Mouse (Mus musculus): ENCODE results near the gene Gtpbp3. TPM values are rescaled to one million over a fixed set of nuclear protein-coding genes. Genes with fewer than 3 reads are reported as not detected.

Gtpbp3 gene
- polyA plus RNA-seq, 1 experiment from 2014 or later = 12.5 TPM

GRCm38 (mm10) chr8:71534263-71534810, 46.4 kb downstream of the Gtpbp3 start:
- H3K9me3 ChIP-seq (replicated peaks; ENCODE audit: control insufficient read depth, low read length, poor library complexity, severe bottlenecking) = no peaks in the 10 kb centered on the region
- H3K4me1 ChIP-seq (ENCODE audit: control insufficient read depth, insufficient read depth, low read length) = peaks cover 7% of the 10 kb centered on the region; the same call in 1 of the 2 replicates
- WGBS = 40% methylated on average over 3 of the region's 3 CpGs
- H3K4me3 ChIP-seq (ENCODE audit: low read depth, low read length) = no peak overlapping the region
- H3K9ac ChIP-seq (ENCODE audit: low read depth, low read length) = no peak overlapping the region
- no peak overlapping the region for H3K4me2 ChIP-seq (ENCODE audit: low read length)
- H3K27me3 ChIP-seq (ENCODE audit: control insufficient read depth, insufficient read depth, low read depth, low read length) = peaks cover 20% of the 10 kb centered on the region
- no peak for ATAC-seq
- no peak overlapping the region for H3K27ac ChIP-seq (ENCODE audit: low read length)
- H3K36me3 ChIP-seq (ENCODE audit: control insufficient read depth, insufficient read depth, low read length) = no peaks in the 10 kb centered on the region

DNA sequence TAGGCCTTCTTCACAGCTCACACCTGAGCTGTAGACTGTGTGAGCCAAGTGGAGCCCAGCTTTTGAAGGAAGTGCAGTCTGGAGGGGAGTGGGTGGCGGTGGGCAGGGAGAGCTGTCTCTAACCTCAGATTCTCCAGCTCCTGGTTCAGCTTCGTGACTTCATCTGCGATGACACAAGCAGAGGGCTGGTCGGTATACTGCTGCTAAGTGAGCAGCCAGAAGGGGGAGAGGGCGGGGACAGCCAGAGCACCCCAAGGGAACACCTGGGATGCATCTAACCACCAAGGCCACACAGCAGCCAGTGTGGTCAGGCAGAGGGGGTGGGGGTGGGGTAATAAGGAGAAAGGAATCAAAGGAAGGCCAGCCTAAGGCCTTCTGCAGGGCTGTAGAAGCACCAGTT, 47.8 kb downstream of the Gtpbp3 start:
- Histone ChIP-seq H3K9me3 (replicated peaks; ENCODE audit: control insufficient read depth, low read length, poor library complexity, severe bottlenecking) (no peaks in the 10 kb centered on the region), H3K36me3 (ENCODE audit: control insufficient read depth, insufficient read depth, low read length) (no peaks in the 10 kb centered on the region), H3K27ac (ENCODE audit: low read length) (no peak overlapping the region), H3K9ac (ENCODE audit: low read depth, low read length) (no peak overlapping the region), H3K4me2 (ENCODE audit: low read length) (no peak overlapping the region), H3K4me1 (ENCODE audit: control insufficient read depth, insufficient read depth, low read length) (peaks cover 7% of the 10 kb centered on the region; the same call in 1 of the 2 replicates), H3K4me3 (ENCODE audit: low read depth, low read length) (no peak overlapping the region), H3K27me3 (ENCODE audit: control insufficient read depth, insufficient read depth, low read depth, low read length) (peaks cover 23% of the 10 kb centered on the region)
- no peak for ATAC-seq
- 71% methylated on average over 5 of the region's 5 CpGs for WGBS

DNA sequence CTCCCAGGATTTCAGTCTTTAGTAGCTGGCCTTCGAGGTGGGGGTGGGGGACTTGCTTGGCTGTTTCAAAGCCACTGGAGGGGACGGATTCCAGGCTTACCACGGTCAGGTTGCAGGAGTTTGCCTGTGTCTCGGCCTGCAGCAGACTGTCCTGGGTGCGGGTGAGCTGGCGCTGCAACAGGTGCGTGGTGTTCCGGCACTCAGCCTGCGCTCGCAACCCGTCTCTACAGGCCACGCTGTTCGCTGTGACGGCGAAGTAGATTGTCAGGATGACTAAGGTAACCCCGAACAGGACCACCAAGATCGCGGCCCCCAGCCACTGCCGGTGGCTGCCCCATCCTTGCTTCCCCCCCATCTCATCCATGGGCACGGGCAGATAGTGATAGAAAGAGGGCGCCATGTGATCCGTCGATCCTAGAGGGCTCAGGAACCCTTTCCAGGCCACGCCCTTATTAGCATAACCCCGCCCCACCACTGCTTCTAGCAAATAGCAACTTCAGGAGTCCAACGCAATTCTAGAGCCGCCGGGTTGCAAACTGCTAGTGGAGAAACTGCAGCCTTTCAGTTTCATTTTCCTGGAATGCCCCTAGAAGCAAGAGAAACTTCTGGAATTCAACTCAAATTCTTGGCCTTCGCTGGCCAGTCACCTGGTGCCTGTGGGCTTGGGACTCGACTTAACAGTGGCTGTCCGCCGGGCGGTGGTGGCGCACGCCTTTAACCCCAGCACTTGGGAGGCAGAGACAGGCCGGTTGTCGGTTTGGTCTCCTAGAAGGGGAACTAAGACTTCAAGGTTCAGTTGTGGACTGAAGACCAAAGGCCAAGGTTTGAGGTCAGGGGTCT, 49.3 kb downstream of the Gtpbp3 start, which contains the start of gene Bst2:
Bst2 (minus strand) TSS at position 429 of the 840 bp plus-strand sequence.
- peaks cover 7% of the 10 kb centered on the region; the same call in 1 of the 2 replicates for H3K4me1 ChIP-seq (ENCODE audit: control insufficient read depth, insufficient read depth, low read length)
- 3% methylated on average over 37 of the region's 37 CpGs for WGBS
- H3K27ac ChIP-seq (ENCODE audit: low read length) = no peak within 1 kb of the TSS
- no peaks in the 10 kb centered on the region for H3K9me3 ChIP-seq (replicated peaks; ENCODE audit: control insufficient read depth, low read length, poor library complexity, severe bottlenecking)
- H3K4me3 ChIP-seq (ENCODE audit: low read depth, low read length) = peak within 1 kb of the TSS; percentile 22
- peak within 1 kb of the TSS; percentile 47 for H3K4me2 ChIP-seq (ENCODE audit: low read length)
- H3K9ac ChIP-seq (ENCODE audit: low read depth, low read length) = 0 out of 2 replicates have a peak within 1 kb of the TSS, but pooled peaks have one; percentile 7
- ATAC-seq = no peak
- H3K27me3 ChIP-seq (ENCODE audit: control insufficient read depth, insufficient read depth, low read depth, low read length) = peaks cover 23% of the 10 kb centered on the region
- H3K36me3 ChIP-seq (ENCODE audit: control insufficient read depth, insufficient read depth, low read length) = no peaks in the 10 kb centered on the region

DNA sequence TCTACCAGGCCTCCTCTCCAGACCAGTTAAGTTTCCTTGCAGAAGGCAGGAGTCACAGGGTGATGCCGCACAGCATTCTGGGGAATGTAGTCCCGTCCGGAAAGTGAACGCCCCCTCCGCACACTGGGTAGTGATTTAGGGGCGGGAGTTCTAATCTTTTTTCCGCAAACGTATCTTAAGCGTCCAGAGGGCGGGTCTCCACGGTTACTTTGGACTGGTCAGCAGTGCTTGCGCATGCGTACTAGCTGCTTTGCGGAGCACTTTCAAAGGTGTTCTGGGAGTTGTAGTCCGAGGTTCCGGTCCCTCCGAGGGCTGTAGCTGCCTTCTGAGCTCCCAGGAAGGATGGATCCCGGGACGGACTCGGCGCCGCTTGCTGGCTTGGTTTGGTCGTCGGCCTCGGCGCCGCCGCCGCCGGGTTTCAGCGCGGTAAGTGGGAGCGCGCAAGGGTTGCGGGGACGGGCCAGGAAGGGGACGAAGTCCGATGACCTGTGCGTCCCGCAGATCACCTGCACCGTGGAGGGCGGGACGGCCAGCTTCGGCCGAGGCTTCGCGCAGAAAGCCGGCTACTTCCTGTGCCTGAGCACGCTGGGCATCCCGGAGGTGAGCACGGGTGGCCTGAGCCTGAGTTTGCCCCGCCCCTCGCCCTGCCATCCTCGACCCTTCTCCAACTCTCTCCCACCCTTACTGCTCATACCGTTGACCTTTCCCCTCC, 54.9 kb downstream of the Gtpbp3 start, which contains the start of gene Mvb12a:
Mvb12a (plus strand) TSS at position 291 of the 712 bp plus-strand sequence.
- ATAC-seq = peak; percentile 95
- Histone ChIP-seq H3K27ac (ENCODE audit: low read length) (peak within 1 kb of the TSS; percentile 5; the same call in 1 of the 2 replicates), H3K36me3 (ENCODE audit: control insufficient read depth, insufficient read depth, low read length) (peaks cover 9% of the 10 kb centered on the region), H3K27me3 (ENCODE audit: control insufficient read depth, insufficient read depth, low read depth, low read length) (peaks cover 10% of the 10 kb centered on the region; the same call in 1 of the 2 replicates), H3K4me1 (ENCODE audit: control insufficient read depth, insufficient read depth, low read length) (peaks cover 6% of the 10 kb centered on the region), H3K9me3 (replicated peaks; ENCODE audit: control insufficient read depth, low read length, poor library complexity, severe bottlenecking) (no peaks in the 10 kb centered on the region), H3K9ac (ENCODE audit: low read depth, low read length) (peak within 1 kb of the TSS; percentile 68), H3K4me3 (ENCODE audit: low read depth, low read length) (peak within 1 kb of the TSS; percentile 50), H3K4me2 (ENCODE audit: low read length) (peak within 1 kb of the TSS; percentile 72)
- WGBS = under 1% methylated on average over 50 of the region's 55 CpGs

GRCm38 (mm10) chr8:71543755-71544154, 55.9 kb downstream of the Gtpbp3 start:
- 90% methylated on average over 9 of the region's 9 CpGs for WGBS
- Histone ChIP-seq H3K4me1 (ENCODE audit: control insufficient read depth, insufficient read depth, low read length) (peaks cover 6% of the 10 kb centered on the region), H3K9ac (ENCODE audit: low read depth, low read length) (no peak overlapping the region), H3K9me3 (replicated peaks; ENCODE audit: control insufficient read depth, low read length, poor library complexity, severe bottlenecking) (no peaks in the 10 kb centered on the region), H3K36me3 (ENCODE audit: control insufficient read depth, insufficient read depth, low read length) (peaks cover 17% of the 10 kb centered on the region), H3K27ac (ENCODE audit: low read length) (no peak overlapping the region), H3K27me3 (ENCODE audit: control insufficient read depth, insufficient read depth, low read depth, low read length) (0 out of 2 replicates have a peak, but pooled peaks cover 3% of the 10 kb centered on the region), H3K4me2 (ENCODE audit: low read length) (peak overlapping the region; percentile 72), H3K4me3 (ENCODE audit: low read depth, low read length) (peak overlapping the region; percentile 50)
- 0 out of 2 replicates have a peak, but pooled peaks have one; percentile 3 for ATAC-seq

DNA sequence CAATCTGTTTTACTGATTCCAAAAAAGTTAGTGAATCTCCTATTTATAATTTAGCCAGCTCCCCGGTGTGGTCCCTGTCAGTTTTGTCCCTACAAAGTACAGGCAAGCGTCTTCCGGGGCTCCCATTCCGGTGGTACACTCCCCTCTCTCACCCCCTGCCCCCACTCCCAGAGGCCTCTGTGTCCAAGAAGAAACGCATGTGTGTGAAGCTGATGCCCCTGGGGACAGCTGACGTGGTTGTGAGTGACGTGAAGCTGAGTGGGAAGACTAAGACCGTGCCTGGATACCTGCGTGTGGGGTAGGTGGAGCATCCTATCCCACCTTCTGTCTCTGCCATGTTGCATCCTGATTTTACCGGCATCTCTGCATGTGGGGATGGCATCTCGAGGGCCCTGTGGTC, 57.1 kb downstream of the Gtpbp3 start:
- no peaks in the 10 kb centered on the region for H3K27me3 ChIP-seq (ENCODE audit: control insufficient read depth, insufficient read depth, low read depth, low read length)
- ATAC-seq = no peak
- H3K9me3 ChIP-seq (replicated peaks; ENCODE audit: control insufficient read depth, low read length, poor library complexity, severe bottlenecking) = no peaks in the 10 kb centered on the region
- 90% methylated on average over 11 of the region's 11 CpGs for WGBS
- peaks cover 6% of the 10 kb centered on the region for H3K4me1 ChIP-seq (ENCODE audit: control insufficient read depth, insufficient read depth, low read length)
- peaks cover 18% of the 10 kb centered on the region for H3K36me3 ChIP-seq (ENCODE audit: control insufficient read depth, insufficient read depth, low read length)
- no peak overlapping the region for H3K4me2 ChIP-seq (ENCODE audit: low read length)
- no peak overlapping the region for H3K27ac ChIP-seq (ENCODE audit: low read length)
- no peak overlapping the region for H3K4me3 ChIP-seq (ENCODE audit: low read depth, low read length)
- no peak overlapping the region for H3K9ac ChIP-seq (ENCODE audit: low read depth, low read length)

DNA sequence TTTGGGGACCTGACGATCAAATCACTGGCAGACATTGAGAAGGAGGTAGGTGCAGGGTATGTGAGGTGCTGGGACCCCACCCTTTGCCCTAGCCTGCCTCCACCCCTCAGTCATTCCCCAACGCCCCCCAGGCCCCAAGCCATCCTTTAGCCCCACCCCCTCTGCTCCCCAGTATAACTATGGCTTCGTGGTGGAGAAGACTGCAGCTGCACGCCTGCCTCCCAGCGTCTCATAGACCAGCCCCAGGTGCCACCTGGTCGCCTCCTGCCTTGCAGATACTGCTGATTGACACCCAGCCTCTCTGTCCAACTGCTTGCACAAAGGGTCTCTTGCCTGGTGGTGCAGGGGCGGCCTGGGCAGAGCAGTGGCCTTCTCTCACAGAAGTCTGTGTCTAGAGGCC, 59.7 kb downstream of the Gtpbp3 start:
- Histone ChIP-seq H3K9ac (ENCODE audit: low read depth, low read length) (no peak overlapping the region), H3K4me1 (ENCODE audit: control insufficient read depth, insufficient read depth, low read length) (peaks cover 6% of the 10 kb centered on the region), H3K4me3 (ENCODE audit: low read depth, low read length) (no peak overlapping the region), H3K9me3 (replicated peaks; ENCODE audit: control insufficient read depth, low read length, poor library complexity, severe bottlenecking) (no peaks in the 10 kb centered on the region), H3K27ac (ENCODE audit: low read length) (no peak overlapping the region), H3K36me3 (ENCODE audit: control insufficient read depth, insufficient read depth, low read length) (peaks cover 18% of the 10 kb centered on the region), H3K4me2 (ENCODE audit: low read length) (no peak overlapping the region), H3K27me3 (ENCODE audit: control insufficient read depth, insufficient read depth, low read depth, low read length) (no peaks in the 10 kb centered on the region)
- no peak for ATAC-seq
- WGBS = 89% methylated on average over 7 of the region's 7 CpGs
